Mouse (Mus musculus) hindbrain, embryonic 12.5 days (tissue): ENCODE results near the gene Cirbp. TPM values are rescaled to one million over a fixed set of nuclear protein-coding genes. Genes with fewer than 3 reads are reported as not detected.
"Not testable (repeated sequence)": the region's sequence is repeated elsewhere in the genome, so short reads cannot be mapped to it uniquely, and the experiment has no call there.

Source experiments
- ATAC-seq: fragments of 200-750 bp; cut with Nextera tagmentation; 2 replicates; pipeline ENCODE4 v1.8.0; 2017; ENCODE audit warnings: moderate TSS enrichment; ENCODE audit not compliant: low FRiP score
- H3K27ac ChIP-seq: fragments of 300-500 bp; sonication (generic); 2 replicates; pipeline ENCODE4 v1.5.1; 2016; ENCODE audit warnings: mild to moderate bottlenecking
- H3K27me3 ChIP-seq: fragments of 300-500 bp; sonication (generic); 2 replicates; pipeline ENCODE4 v1.6.1; 2016; ENCODE audit warnings: mild to moderate bottlenecking
- H3K36me3 ChIP-seq: fragments of 300-500 bp; sonication (generic); 2 replicates; pipeline ENCODE4 v1.6.1; 2016; ENCODE audit warnings: mild to moderate bottlenecking
- H3K4me1 ChIP-seq: fragments of 300-500 bp; sonication (generic); 2 replicates; pipeline ENCODE4 v1.6.1; 2016
- H3K4me2 ChIP-seq: fragments of 300-500 bp; sonication (generic); replicated peaks from 2 replicates; pipeline ENCODE4 v1.6.1; 2016; ENCODE audit warnings: mild to moderate bottlenecking
- H3K4me3 ChIP-seq: fragments of 300-500 bp; sonication (generic); 2 replicates; pipeline ENCODE4 v1.5.1; 2016; ENCODE audit warnings: mild to moderate bottlenecking
- H3K9ac ChIP-seq: fragments of 300-500 bp; sonication (generic); 2 replicates; pipeline ENCODE4 v1.6.1; 2016; ENCODE audit warnings: mild to moderate bottlenecking, moderate library complexity
- H3K9me3 ChIP-seq: fragments of 300-500 bp; sonication (generic); replicated peaks from 2 replicates; pipeline ENCODE4 v1.6.1; 2016; ENCODE audit warnings: mild to moderate bottlenecking
- WGBS: fragments of 180-500 bp; shearing (Covaris S2); methylation state at CpG from one replicate; pipeline ENCODE4 v1.1.7; 2016; 5-methylcytosine and 5-hydroxymethylcytosine counted together
- polyA plus RNA-seq: library from polyadenylated mRNA; unstranded; fragments of >200 nt; fragmentation: Nextera tagmentation; extraction: Ambion mirVana; gene quantifications from 2 replicates; pipeline ENCODE4 v1.2.1, GENCODE M21; 2016

Gene Cirbp
- polyA plus RNA-seq, 1 experiment from 2014 or later, result 235 TPM

- no peaks in the 10 kb centered on the region for H3K27me3 ChIP-seq
- peaks cover 76% of the 10 kb centered on the region for H3K4me1 ChIP-seq
- H3K36me3 ChIP-seq, result peaks cover 5% of the 10 kb centered on the region
- H3K4me2 ChIP-seq, result no peak overlapping the region
- no peak for ATAC-seq
- no peak overlapping the region for H3K9ac ChIP-seq
- WGBS, result 78% methylated on average over 3 of the region's 3 CpGs
- H3K4me3 ChIP-seq, result no peak overlapping the region
- H3K9me3 ChIP-seq, result no peaks in the 10 kb centered on the region
- H3K27ac ChIP-seq, result peak overlapping the region; percentile 91; the same call in 1 of the 2 replicates
Measured at GRCm38 (mm10) chr10:80162243-80162608, 3.6 kb upstream of the Cirbp start.

GRCm38 (mm10) chr10:80162716-80163299 is 3.0 kb upstream of the Cirbp start:
- Histone ChIP-seq H3K27me3 (no peaks in the 10 kb centered on the region), H3K4me1 (peaks cover 71% of the 10 kb centered on the region), H3K36me3 (no peaks in the 10 kb centered on the region), H3K9me3 (no peaks in the 10 kb centered on the region), H3K27ac (no peak overlapping the region), H3K9ac (0 out of 2 replicates have a peak overlapping the region, but pooled peaks have one; percentile 27), H3K4me3 (no peak overlapping the region), H3K4me2 (no peak overlapping the region)
- WGBS, result 72% methylated on average over 6 of the region's 6 CpGs
- ATAC-seq, result no peak

GRCm38 (mm10) chr10:80163721-80164120 is 2.1 kb upstream of the Cirbp start:
- no peaks in the 10 kb centered on the region for H3K36me3 ChIP-seq
- no peak for ATAC-seq
- H3K4me3 ChIP-seq, result peak overlapping the region; percentile 0; the same call in 1 of the 2 replicates
- H3K9ac ChIP-seq, result 0 out of 2 replicates have a peak overlapping the region, but pooled peaks have one; percentile 72
- H3K4me2 ChIP-seq, result peak overlapping the region; percentile 80; the same call in 1 of the 2 replicates
- WGBS, result 73% methylated on average over 8 of the region's 8 CpGs
- H3K27ac ChIP-seq, result no peak overlapping the region
- no peaks in the 10 kb centered on the region for H3K27me3 ChIP-seq
- no peaks in the 10 kb centered on the region for H3K9me3 ChIP-seq
- peaks cover 67% of the 10 kb centered on the region for H3K4me1 ChIP-seq

- Histone ChIP-seq H3K27me3 (no peaks in the 10 kb centered on the region), H3K9me3 (no peaks in the 10 kb centered on the region), H3K4me1 (peaks cover 67% of the 10 kb centered on the region), H3K9ac (peak overlapping the region; percentile 72), H3K4me2 (peak overlapping the region; percentile 80), H3K27ac (peak overlapping the region; percentile 88), H3K4me3 (peak overlapping the region; percentile 35), H3K36me3 (peaks cover 4% of the 10 kb centered on the region; the same call in 1 of the 2 replicates)
- WGBS, result 9% methylated on average over 44 of the region's 44 CpGs
- no peak for ATAC-seq
Measured at GRCm38 (mm10) chr10:80164161-80164997, 1.4 kb upstream of the Cirbp start.

GRCm38 (mm10) chr10:80164998-80165344 is 814 bp upstream of the Cirbp start:
- Histone ChIP-seq H3K36me3 (peaks cover 8% of the 10 kb centered on the region), H3K9ac (peak overlapping the region; percentile 72), H3K27me3 (no peaks in the 10 kb centered on the region), H3K9me3 (no peaks in the 10 kb centered on the region), H3K4me1 (peaks cover 69% of the 10 kb centered on the region), H3K27ac (peak overlapping the region; percentile 88), H3K4me3 (peak overlapping the region; percentile 35), H3K4me2 (peak overlapping the region; percentile 80)
- under 1% methylated on average over 17 of the region's 17 CpGs for whole genome bisulfite sequencing
- peak; percentile 21 for ATAC-seq

GRCm38 (mm10) chr10:80166136-80166535 is 351 bp downstream of the Cirbp start:
- H3K4me3 ChIP-seq, H3K9me3 ChIP-seq, H3K27me3 ChIP-seq, ATAC-seq: not testable (repeated sequence)
- H3K4me2 ChIP-seq, result peak overlapping the region; percentile 80
- H3K4me1 ChIP-seq, result peaks cover 66% of the 10 kb centered on the region
- H3K27ac ChIP-seq, result peak overlapping the region; percentile 99
- H3K36me3 ChIP-seq, result peaks cover 19% of the 10 kb centered on the region
- WGBS, result 91% methylated on average over 4 of the region's 4 CpGs
- H3K9ac ChIP-seq, result 0 out of 2 replicates have a peak overlapping the region, but pooled peaks have one; percentile 32

GRCm38 (mm10) chr10:80167460-80168037 is 1.8 kb downstream of the Cirbp start:
- Histone ChIP-seq H3K9me3 (no peaks in the 10 kb centered on the region), H3K27me3 (no peaks in the 10 kb centered on the region), H3K9ac (peak overlapping the region; percentile 99), H3K27ac (peak overlapping the region; percentile 99), H3K36me3 (peaks cover 32% of the 10 kb centered on the region), H3K4me3 (peak overlapping the region; percentile 94), H3K4me1 (peaks cover 69% of the 10 kb centered on the region), H3K4me2 (peak overlapping the region; percentile 89)
- WGBS, result under 1% methylated on average over 55 of the region's 55 CpGs
- ATAC-seq, result peak; percentile 92

GRCm38 (mm10) chr10:80168038-80168661 is 2.4 kb downstream of the Cirbp start:
- ATAC-seq, result peak; percentile 47
- under 1% methylated on average over 45 of the region's 48 CpGs for WGBS
- Histone ChIP-seq H3K4me3 (peak overlapping the region; percentile 94), H3K9ac (peak overlapping the region; percentile 99), H3K27me3 (no peaks in the 10 kb centered on the region), H3K4me1 (peaks cover 67% of the 10 kb centered on the region), H3K4me2 (peak overlapping the region; percentile 89), H3K9me3 (no peaks in the 10 kb centered on the region), H3K27ac (peak overlapping the region; percentile 99), H3K36me3 (peaks cover 32% of the 10 kb centered on the region)

- peaks cover 67% of the 10 kb centered on the region for H3K4me1 ChIP-seq
- peaks cover 32% of the 10 kb centered on the region for H3K36me3 ChIP-seq
- H3K9me3 ChIP-seq, result no peaks in the 10 kb centered on the region
- peak overlapping the region; percentile 94 for H3K4me3 ChIP-seq
- ATAC-seq, result no peak
- no peak overlapping the region for H3K27ac ChIP-seq
- peak overlapping the region; percentile 99 for H3K9ac ChIP-seq
- WGBS, result 70% methylated on average over 1 of the region's 1 CpGs
- peak overlapping the region; percentile 89 for H3K4me2 ChIP-seq
- H3K27me3 ChIP-seq, result no peaks in the 10 kb centered on the region
Measured at GRCm38 (mm10) chr10:80169070-80169469, 3.3 kb downstream of the Cirbp start.

- Histone ChIP-seq H3K4me3 (no peak overlapping the region), H3K4me2 (no peak overlapping the region; the same call in 1 of the 2 replicates), H3K4me1 (peaks cover 61% of the 10 kb centered on the region), H3K36me3 (peaks cover 32% of the 10 kb centered on the region), H3K9me3 (no peaks in the 10 kb centered on the region), H3K27ac (no peak overlapping the region), H3K27me3 (no peaks in the 10 kb centered on the region), H3K9ac (0 out of 2 replicates have a peak overlapping the region, but pooled peaks have one; percentile 9)
- 95% methylated on average over 7 of the region's 7 CpGs for WGBS
- no peak for ATAC-seq
Measured at GRCm38 (mm10) chr10:80169651-80170050, 3.9 kb downstream of the Cirbp start.

- H3K4me2 ChIP-seq, result no peak overlapping the region
- H3K9ac ChIP-seq, result 0 out of 2 replicates have a peak overlapping the region, but pooled peaks have one; percentile 9
- H3K36me3 ChIP-seq, result peaks cover 32% of the 10 kb centered on the region
- WGBS, result 97% methylated on average over 16 of the region's 16 CpGs
- peaks cover 58% of the 10 kb centered on the region for H3K4me1 ChIP-seq
- no peaks in the 10 kb centered on the region for H3K9me3 ChIP-seq
- 0 out of 2 replicates have a peak overlapping the region, but pooled peaks have one; percentile 3 for H3K27ac ChIP-seq
- no peak for ATAC-seq
- no peaks in the 10 kb centered on the region for H3K27me3 ChIP-seq
- H3K4me3 ChIP-seq, result no peak overlapping the region
Measured at GRCm38 (mm10) chr10:80170052-80170451, 4.3 kb downstream of the Cirbp start.
